Mouse (Mus musculus): ENCODE measurements around the gene Plekha7.

GRCm38 (mm10) chr7:116234287-116234806 lies 73.8 kb downstream of the Plekha7 start:
- TF ChIP-seq POLR2A (IDR thresholded peaks at IDR 0.05; ENCODE audit: borderline replicate concordance, insufficient read depth, low read length) (no peak), CTCF (IDR thresholded peaks at IDR 0.05; ENCODE audit: borderline replicate concordance, insufficient read depth, low read depth, low read length) (no peak)
